Mouse (Mus musculus) spleen, postnatal 0 days (tissue): Measurements from ENCODE around the gene Slc6a1. TPM values are rescaled to one million over a fixed set of nuclear protein-coding genes. Genes with fewer than 3 reads are reported as not detected.

ENCODE experiments used
- polyA plus RNA-seq: library from polyadenylated mRNA; unstranded; fragments of >200 nt; fragmentation: Nextera tagmentation; extraction: Ambion mirVana; gene quantifications from 2 replicates; pipeline ENCODE4 v1.2.1, GENCODE M21; 2015

Gene Slc6a1
- not detected in 2 replicates for polyA plus RNA-seq

GRCm38 (mm10) chr6:114282469-114283277, at the start of gene Slc6a1:
TSS of gene Slc6a1 (plus strand) at chr6:114282635.

Other genes with a start within 250 kb of the Slc6a1 start
- 0.06 and 0.08 TPM in 2 replicates for gene Atp2b2, start 240.0 kb upstream of the Slc6a1 start, polyA plus RNA-seq
- not detected in 2 replicates for gene Slc6a11, start 151.4 kb upstream of the Slc6a1 start, polyA plus RNA-seq
- not detected in 2 replicates for gene Hrh1, start 115.3 kb downstream of the Slc6a1 start, polyA plus RNA-seq